Mouse (Mus musculus): ENCODE measurements at regions not wholly inside any gene's neighbourhood (a gene's known extent, or its start where the extent isn't known, plus 50 kb on each side); places are given as distances from the start of the nearest gene placed in this dataset.

GRCm38 (mm10) chr17:10062546-10063100 is 257.0 kb downstream of the Qk start:
- H3K27me3 ChIP-seq (ENCODE audit: control insufficient read depth, insufficient read depth, low read length): no peaks in the 10 kb centered on the region
- no peak overlapping the region for H3K27ac ChIP-seq (ENCODE audit: low read length)
- H3K4me3 ChIP-seq (replicated peaks; ENCODE audit: low read length): no peak overlapping the region
- H3K4me2 ChIP-seq (ENCODE audit: low read depth, low read length): no peak overlapping the region
- no peak for ATAC-seq (ENCODE audit: insufficient read depth, low FRiP score)
- H3K9ac ChIP-seq (ENCODE audit: low read length): no peak overlapping the region
- no peaks in the 10 kb centered on the region for H3K4me1 ChIP-seq (ENCODE audit: control insufficient read depth, insufficient read depth, low read length)
- no peaks in the 10 kb centered on the region for H3K9me3 ChIP-seq (replicated peaks; ENCODE audit: control insufficient read depth, low read length)
- no peaks in the 10 kb centered on the region for H3K36me3 ChIP-seq (ENCODE audit: control insufficient read depth, insufficient read depth, low read length)
- 64% methylated on average over 8 of the region's 8 CpGs for WGBS

- Histone ChIP-seq H3K4me2 (ENCODE audit: low read depth, low read length) (no peak overlapping the region), H3K27ac (ENCODE audit: low read length) (no peak overlapping the region), H3K36me3 (ENCODE audit: control insufficient read depth, insufficient read depth, low read length) (no peaks in the 10 kb centered on the region), H3K4me3 (replicated peaks; ENCODE audit: low read length) (no peak overlapping the region), H3K9me3 (replicated peaks; ENCODE audit: control insufficient read depth, low read length) (no peaks in the 10 kb centered on the region), H3K27me3 (ENCODE audit: control insufficient read depth, insufficient read depth, low read length) (no peaks in the 10 kb centered on the region), H3K4me1 (ENCODE audit: control insufficient read depth, insufficient read depth, low read length) (no peaks in the 10 kb centered on the region), H3K9ac (ENCODE audit: low read length) (no peak overlapping the region)
- ATAC-seq (ENCODE audit: insufficient read depth, low FRiP score): no peak
- 73% methylated on average over 1 of the region's 1 CpGs for WGBS
These were observed 261.9 kb downstream of the Qk start for GRCm38 (mm10) chr17:10057736-10058135.

DNA sequence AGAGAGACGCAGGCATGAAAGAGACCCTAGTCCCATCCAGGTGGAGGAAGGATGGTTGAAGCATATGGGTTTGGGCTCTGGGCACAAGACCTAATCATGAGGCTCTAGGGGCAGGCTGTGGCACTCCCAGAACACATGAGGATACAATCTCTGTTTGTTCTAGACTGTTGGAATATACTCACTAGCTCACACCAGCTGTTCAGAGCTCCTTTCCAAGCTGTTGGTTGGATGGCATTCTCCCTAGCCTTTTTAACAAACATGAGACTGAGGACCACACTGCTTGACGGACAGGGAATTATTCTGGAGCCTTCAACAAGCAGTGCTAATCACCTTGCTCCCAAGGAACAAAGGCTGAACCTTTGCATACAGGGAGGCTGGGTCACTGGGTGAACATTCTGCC is 263.6 kb downstream of the Qk start:
- Histone ChIP-seq H3K36me3 (ENCODE audit: control insufficient read depth, insufficient read depth, low read length) (no peaks in the 10 kb centered on the region), H3K4me1 (ENCODE audit: control insufficient read depth, insufficient read depth, low read length) (no peaks in the 10 kb centered on the region), H3K27ac (ENCODE audit: low read length) (no peak overlapping the region), H3K9ac (ENCODE audit: low read length) (no peak overlapping the region), H3K4me2 (ENCODE audit: low read depth, low read length) (no peak overlapping the region), H3K9me3 (replicated peaks; ENCODE audit: control insufficient read depth, low read length) (no peaks in the 10 kb centered on the region), H3K4me3 (replicated peaks; ENCODE audit: low read length) (no peak overlapping the region), H3K27me3 (ENCODE audit: control insufficient read depth, insufficient read depth, low read length) (no peaks in the 10 kb centered on the region)
- 76% methylated on average over 2 of the region's 2 CpGs for WGBS
- ATAC-seq (ENCODE audit: insufficient read depth, low FRiP score): no peak

- Histone ChIP-seq H3K36me3 (ENCODE audit: control insufficient read depth, insufficient read depth, low read length) (no peaks in the 10 kb centered on the region), H3K27me3 (ENCODE audit: control insufficient read depth, insufficient read depth, low read length) (no peaks in the 10 kb centered on the region), H3K9ac (ENCODE audit: low read length) (no peak overlapping the region), H3K4me2 (ENCODE audit: low read depth, low read length) (no peak overlapping the region), H3K27ac (ENCODE audit: low read length) (no peak overlapping the region), H3K4me3 (replicated peaks; ENCODE audit: low read length) (no peak overlapping the region), H3K4me1 (ENCODE audit: control insufficient read depth, insufficient read depth, low read length) (no peaks in the 10 kb centered on the region), H3K9me3 (replicated peaks; ENCODE audit: control insufficient read depth, low read length) (no peaks in the 10 kb centered on the region)
- WGBS: 79% methylated on average over 5 of the region's 5 CpGs
- ATAC-seq (ENCODE audit: insufficient read depth, low FRiP score): no peak
These were observed 265.3 kb downstream of the Qk start for GRCm38 (mm10) chr17:10054375-10054774.

- 69% methylated on average over 5 of the region's 5 CpGs for WGBS
- Histone ChIP-seq H3K27ac (ENCODE audit: low read length) (no peak overlapping the region), H3K4me2 (ENCODE audit: low read depth, low read length) (no peak overlapping the region), H3K4me3 (replicated peaks; ENCODE audit: low read length) (no peak overlapping the region), H3K4me1 (ENCODE audit: control insufficient read depth, insufficient read depth, low read length) (no peaks in the 10 kb centered on the region), H3K27me3 (ENCODE audit: control insufficient read depth, insufficient read depth, low read length) (no peaks in the 10 kb centered on the region), H3K9ac (ENCODE audit: low read length) (no peak overlapping the region), H3K9me3 (replicated peaks; ENCODE audit: control insufficient read depth, low read length) (no peaks in the 10 kb centered on the region), H3K36me3 (ENCODE audit: control insufficient read depth, insufficient read depth, low read length) (no peaks in the 10 kb centered on the region)
- no peak for ATAC-seq (ENCODE audit: insufficient read depth, low FRiP score)
These were observed 275.3 kb downstream of the Qk start for GRCm38 (mm10) chr17:10044336-10044735.

DNA sequence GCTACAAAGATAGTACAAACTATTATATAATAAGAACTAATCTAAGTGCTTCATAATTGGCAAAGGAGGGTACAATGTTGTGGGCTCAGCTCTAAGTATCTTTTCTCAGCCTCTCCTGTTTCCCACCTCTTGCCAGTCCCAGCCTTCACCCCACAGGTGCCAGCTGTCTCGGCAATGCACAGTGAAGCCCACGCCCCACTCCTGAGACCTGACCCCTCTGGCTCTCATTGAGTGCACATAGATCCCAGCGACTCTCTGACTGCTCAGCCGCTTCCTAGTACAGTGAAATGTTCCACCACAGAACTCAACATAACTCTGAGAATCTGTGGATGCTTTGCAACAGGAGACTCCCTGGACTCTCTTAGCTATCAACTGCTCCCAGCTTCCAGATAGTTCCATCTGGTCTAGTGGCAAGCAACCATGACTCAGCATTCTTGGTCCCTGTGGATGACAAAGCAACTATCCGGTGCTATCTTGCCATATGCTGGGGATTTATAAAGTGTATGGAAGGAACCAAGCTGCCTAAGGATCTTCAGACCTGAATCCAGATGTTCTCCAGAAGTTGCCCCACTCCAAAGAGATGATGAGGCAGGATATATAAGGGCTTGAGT is 277.5 kb downstream of the Qk start:
- Histone ChIP-seq H3K4me2 (ENCODE audit: low read depth, low read length) (no peak overlapping the region), H3K27me3 (ENCODE audit: control insufficient read depth, insufficient read depth, low read length) (no peaks in the 10 kb centered on the region), H3K9me3 (replicated peaks; ENCODE audit: control insufficient read depth, low read length) (no peaks in the 10 kb centered on the region), H3K4me3 (replicated peaks; ENCODE audit: low read length) (no peak overlapping the region), H3K9ac (ENCODE audit: low read length) (no peak overlapping the region), H3K36me3 (ENCODE audit: control insufficient read depth, insufficient read depth, low read length) (no peaks in the 10 kb centered on the region), H3K4me1 (ENCODE audit: control insufficient read depth, insufficient read depth, low read length) (no peaks in the 10 kb centered on the region; the same call in 1 of the 2 replicates), H3K27ac (ENCODE audit: low read length) (no peak overlapping the region)
- no peak for ATAC-seq (ENCODE audit: insufficient read depth, low FRiP score)
- 81% methylated on average over 5 of the region's 5 CpGs for WGBS

- no peaks in the 10 kb centered on the region for H3K36me3 ChIP-seq (ENCODE audit: control insufficient read depth, insufficient read depth, low read length)
- no peak overlapping the region for H3K4me3 ChIP-seq (replicated peaks; ENCODE audit: low read length)
- H3K4me1 ChIP-seq (ENCODE audit: control insufficient read depth, insufficient read depth, low read length): no peaks in the 10 kb centered on the region; the same call in 1 of the 2 replicates
- no peak overlapping the region for H3K9ac ChIP-seq (ENCODE audit: low read length)
- H3K27me3 ChIP-seq (ENCODE audit: control insufficient read depth, insufficient read depth, low read length): no peaks in the 10 kb centered on the region
- no peaks in the 10 kb centered on the region for H3K9me3 ChIP-seq (replicated peaks; ENCODE audit: control insufficient read depth, low read length)
- H3K27ac ChIP-seq (ENCODE audit: low read length): no peak overlapping the region
- no peak overlapping the region for H3K4me2 ChIP-seq (ENCODE audit: low read depth, low read length)
- WGBS: 42% methylated on average over 4 of the region's 4 CpGs
- no peak for ATAC-seq (ENCODE audit: insufficient read depth, low FRiP score)
These were observed 278.7 kb downstream of the Qk start for GRCm38 (mm10) chr17:10040951-10041359.

GRCm38 (mm10) chr17:10040375-10040774 is 279.3 kb downstream of the Qk start:
- Histone ChIP-seq H3K9me3 (replicated peaks; ENCODE audit: control insufficient read depth, low read length) (no peaks in the 10 kb centered on the region), H3K4me1 (ENCODE audit: control insufficient read depth, insufficient read depth, low read length) (no peaks in the 10 kb centered on the region; the same call in 1 of the 2 replicates), H3K36me3 (ENCODE audit: control insufficient read depth, insufficient read depth, low read length) (no peaks in the 10 kb centered on the region), H3K4me2 (ENCODE audit: low read depth, low read length) (no peak overlapping the region), H3K27me3 (ENCODE audit: control insufficient read depth, insufficient read depth, low read length) (no peaks in the 10 kb centered on the region), H3K27ac (ENCODE audit: low read length) (no peak overlapping the region), H3K4me3 (replicated peaks; ENCODE audit: low read length) (no peak overlapping the region), H3K9ac (ENCODE audit: low read length) (no peak overlapping the region)
- no peak for ATAC-seq (ENCODE audit: insufficient read depth, low FRiP score)
- WGBS: 57% methylated on average over 4 of the region's 4 CpGs

DNA sequence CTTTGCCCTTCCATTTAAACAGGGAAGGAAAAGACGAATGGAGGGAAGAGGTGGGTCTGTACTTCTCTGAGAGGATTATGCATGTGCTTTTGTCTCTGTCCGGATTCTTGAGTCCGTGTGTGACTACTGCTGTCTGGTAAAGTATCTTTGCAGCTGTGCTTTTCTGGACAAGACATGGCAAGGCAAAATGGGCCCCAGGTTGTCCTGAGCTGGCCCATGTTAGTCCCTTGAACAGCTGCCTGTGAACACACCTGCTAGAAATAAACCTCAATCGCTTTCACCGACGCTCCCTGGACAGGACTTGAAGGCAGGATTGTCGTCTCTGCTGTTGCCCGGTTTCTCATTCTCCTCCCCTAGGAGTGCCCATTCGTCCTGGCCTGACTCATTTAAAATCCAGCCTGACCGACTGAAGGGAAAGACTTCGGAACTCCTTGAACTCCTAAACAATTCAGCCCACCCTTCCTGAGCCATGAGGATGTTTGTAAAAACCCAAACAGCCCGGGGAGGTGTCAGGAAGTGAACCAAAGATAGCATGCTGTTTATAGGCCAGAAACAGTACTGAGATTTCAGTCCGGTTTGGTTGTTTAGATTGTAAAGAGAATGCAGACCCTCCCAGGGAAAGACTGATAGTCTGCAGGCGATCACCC is 281.7 kb downstream of the Qk start:
- H3K4me3 ChIP-seq (replicated peaks; ENCODE audit: low read length): no peak overlapping the region
- no peak overlapping the region for H3K4me2 ChIP-seq (ENCODE audit: low read depth, low read length)
- no peak overlapping the region for H3K27ac ChIP-seq (ENCODE audit: low read length)
- WGBS: 40% methylated on average over 14 of the region's 14 CpGs
- no peaks in the 10 kb centered on the region for H3K9me3 ChIP-seq (replicated peaks; ENCODE audit: control insufficient read depth, low read length)
- ATAC-seq (ENCODE audit: insufficient read depth, low FRiP score): no peak
- H3K36me3 ChIP-seq (ENCODE audit: control insufficient read depth, insufficient read depth, low read length): no peaks in the 10 kb centered on the region
- H3K9ac ChIP-seq (ENCODE audit: low read length): no peak overlapping the region
- no peaks in the 10 kb centered on the region for H3K27me3 ChIP-seq (ENCODE audit: control insufficient read depth, insufficient read depth, low read length)
- H3K4me1 ChIP-seq (ENCODE audit: control insufficient read depth, insufficient read depth, low read length): no peaks in the 10 kb centered on the region; the same call in 1 of the 2 replicates
